In genomic region chr6:134034904-134035489, GRCm38 (mm10) we compare ENCODE assay signal across 7 mouse cellular contexts. TPM values are rescaled to one million over a fixed set of nuclear protein-coding genes. Genes with fewer than 3 reads are reported as not detected.
A peak's percentile ranks its signal among the peaks of the same experiment; 100 is the strongest.
DNase-seq lines count a peak whose midpoint lies in the region; ATAC-seq lines count a peak whose summit lies in the region.

No protein-coding gene starts in this region.

- peak; percentile 81 for DNase-seq in adrenal gland, adult 8-10 months
- peak; percentile 93 for DNase-seq in embryo, embryonic 11 days
- peak; percentile 83 for DNase-seq in kidney, adult 11 months
- DNase-seq in midbrain, embryonic 14.5 days = peak; percentile 93
- DNase-seq in spleen, adult 18-20 months = peak; percentile 64 to 72

- H3K36me3 ChIP-seq in limb, embryonic 12.5 days = no peaks in the 10 kb centered on the region
- no peaks in the 10 kb centered on the region for H3K36me3 ChIP-seq in midbrain, embryonic 14.5 days (ENCODE audit: control insufficient read depth, insufficient read depth, low read length)

- H3K9ac ChIP-seq in limb, embryonic 12.5 days (replicated peaks) = peak overlapping the region; percentile 94
- H3K9ac ChIP-seq in midbrain, embryonic 14.5 days (replicated peaks; ENCODE audit: low read length) = peak overlapping the region; percentile 100

- peak overlapping the region; percentile 100 for H3K27ac ChIP-seq in limb, embryonic 12.5 days
- H3K27ac ChIP-seq in midbrain, embryonic 14.5 days (replicated peaks; ENCODE audit: low read depth, low read length) = peak overlapping the region; percentile 100

- peaks cover 32% of the 10 kb centered on the region for H3K4me1 ChIP-seq in limb, embryonic 12.5 days (replicated peaks)
- peaks cover 31% of the 10 kb centered on the region for H3K4me1 ChIP-seq in midbrain, embryonic 14.5 days (ENCODE audit: control insufficient read depth, insufficient read depth, low read length)

- H3K4me2 ChIP-seq in limb, embryonic 12.5 days = peak overlapping the region; percentile 67
- peak overlapping the region; percentile 76 for H3K4me2 ChIP-seq in midbrain, embryonic 14.5 days (ENCODE audit: low read length)

- under 1% methylated on average over 55 of the region's 55 CpGs for WGBS in limb, embryonic 12.5 days
- under 1% methylated on average over 55 of the region's 55 CpGs for WGBS in midbrain, embryonic 14.5 days

- H3K27me3 ChIP-seq in limb, embryonic 12.5 days = no peaks in the 10 kb centered on the region
- H3K27me3 ChIP-seq in midbrain, embryonic 14.5 days (ENCODE audit: control insufficient read depth, insufficient read depth, low read length) = no peaks in the 10 kb centered on the region

- no peaks in the 10 kb centered on the region for H3K9me3 ChIP-seq in limb, embryonic 12.5 days
- no peaks in the 10 kb centered on the region for H3K9me3 ChIP-seq in midbrain, embryonic 14.5 days (ENCODE audit: control insufficient read depth, low read length)

- peak overlapping the region; percentile 70 for H3K4me3 ChIP-seq in limb, embryonic 12.5 days (replicated peaks)
- H3K4me3 ChIP-seq in midbrain, embryonic 14.5 days (replicated peaks; ENCODE audit: low read depth, low read length) = peak overlapping the region; percentile 79

- ATAC-seq in granulocyte monocyte progenitor cell, adult 5-6 weeks (replicated peaks; ENCODE audit: poor library complexity, severe bottlenecking) = peak; percentile 54
- ATAC-seq in limb, embryonic 12.5 days (ENCODE audit: insufficient number of reproducible peaks, insufficient read depth, low FRiP score, low TSS enrichment, low read depth) = peak; percentile 90
- ATAC-seq in midbrain, embryonic 14.5 days (ENCODE audit: low FRiP score, low TSS enrichment) = peak; percentile 92

RNA-seq across cellular contexts. Expression of gene Etv6, which starts 0.5 kb away (rescaled TPM):
- 10 to 100 TPM; 40.4 to 49.6 (median 43.5) TPM for total RNA-seq in adrenal gland, adult 8-10 months (2022)
- total RNA-seq in granulocyte monocyte progenitor cell, adult 5-6 weeks (2014; fragmentation: Nextera tagmentation) = 100 and 123 TPM in 2 replicates
- total RNA-seq in granulocyte monocyte progenitor cell, adult 5-6 weeks (2017) = 75.5 and 83.9 TPM in 2 replicates
- 16.3 and 17.8 TPM in 2 replicates for polyA plus RNA-seq in limb, embryonic 12.5 days (2016; fragmentation: Nextera tagmentation; extraction: Ambion mirVana)
- polyA plus RNA-seq in midbrain, embryonic 14.5 days (2014; fragmentation: Nextera tagmentation; extraction: Ambion mirVana) = 4.1 and 7.9 TPM in 2 replicates

Comparison
In these comparisons a context has a peak if more than half of its experiments do, and no peak if none do; other contexts are left out.
1. Peak in every context shown above with its lines: DNase-seq, ATAC-seq, H3K4me3 ChIP-seq and H3K27ac ChIP-seq.